Mouse (Mus musculus): ENCODE measurements around the gene Etfbkmt.
"Not testable (repeated sequence)": the region's sequence is repeated elsewhere in the genome, so short reads cannot be mapped to it uniquely, and the experiment has no call there.

The Etfbkmt gene

DNA sequence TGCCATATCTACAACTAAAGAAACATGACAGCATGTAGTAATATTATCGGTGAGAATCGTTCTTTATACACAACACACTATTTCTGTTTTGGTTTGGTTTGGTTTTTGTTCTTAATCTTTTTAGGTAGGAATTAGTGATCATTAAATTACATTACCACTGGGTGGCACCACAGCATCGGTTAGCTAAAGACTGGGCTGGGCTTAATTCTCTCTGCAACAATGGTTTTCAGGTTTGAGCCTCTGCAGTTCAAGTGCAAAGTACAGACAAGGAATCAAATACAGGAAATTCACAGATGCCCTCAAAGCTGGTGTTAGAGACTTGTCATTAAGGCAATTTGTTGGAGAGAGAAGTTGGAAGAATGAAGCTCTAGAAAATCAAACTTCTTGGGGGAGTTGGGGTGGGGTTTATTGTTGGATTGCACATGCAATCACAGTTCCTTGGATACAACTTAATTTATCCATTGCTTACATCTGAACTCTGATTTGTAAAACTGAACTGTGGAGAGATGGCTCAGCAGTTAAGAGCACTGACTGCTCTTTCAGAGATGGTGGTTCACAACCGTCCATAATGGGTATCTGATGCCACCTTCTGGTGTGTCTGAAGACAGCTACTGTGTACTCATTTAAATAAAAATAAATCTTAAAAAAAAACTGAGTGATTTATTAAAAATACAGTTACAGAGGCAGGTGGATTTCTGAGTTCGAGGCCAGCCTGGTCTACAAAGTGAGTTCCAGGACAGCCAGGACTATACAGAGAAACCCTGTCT lies 7.2 kb upstream of the Etfbkmt start:
- intact Hi-C loops (cut with DNase I): loop anchor here (1.0 to 10.0 kb wide), 2 partner anchors 182 to 243 kb away; no protein-coding TSS in a partner anchor

DNA sequence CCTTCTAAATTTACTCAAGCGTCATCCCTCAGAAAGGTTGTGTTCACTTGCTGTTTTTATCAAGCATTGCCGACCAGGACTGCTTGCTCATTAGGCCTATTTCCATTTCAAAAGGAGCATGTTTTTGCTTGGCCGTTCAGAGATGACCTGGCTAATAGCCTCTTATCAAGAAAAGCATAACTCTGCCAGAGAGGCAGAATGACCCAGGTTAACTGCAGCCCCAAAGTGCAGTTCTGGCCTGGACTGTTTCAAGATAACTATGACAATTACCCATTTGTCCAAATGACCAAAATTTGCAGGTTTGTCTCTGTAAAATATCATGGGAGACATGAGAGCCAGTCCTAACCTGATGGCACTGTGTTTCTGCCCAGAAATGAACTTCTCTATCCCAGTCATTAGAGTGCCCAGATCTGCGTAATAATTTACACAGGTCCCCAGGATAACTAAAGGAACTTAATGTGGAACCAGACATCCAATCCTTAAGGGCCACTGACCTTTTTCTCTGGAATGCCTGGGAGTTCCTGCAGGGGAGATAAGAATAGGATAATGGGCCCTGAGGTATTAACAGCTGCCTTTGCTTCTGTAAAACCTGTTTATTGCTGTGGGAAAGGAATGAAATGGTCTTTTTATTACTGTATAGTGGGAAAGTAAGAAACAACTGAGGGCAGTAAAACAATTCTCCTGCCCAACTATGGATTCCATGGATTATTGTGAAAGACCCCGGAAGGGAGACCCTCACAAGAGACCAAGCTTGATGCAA lies 5.1 kb upstream of the Etfbkmt start:
- intact Hi-C loops (cut with DNase I): loop anchor here (10.0 kb wide), 1 partner anchor 180 kb away; no protein-coding TSS in a partner anchor

DNA sequence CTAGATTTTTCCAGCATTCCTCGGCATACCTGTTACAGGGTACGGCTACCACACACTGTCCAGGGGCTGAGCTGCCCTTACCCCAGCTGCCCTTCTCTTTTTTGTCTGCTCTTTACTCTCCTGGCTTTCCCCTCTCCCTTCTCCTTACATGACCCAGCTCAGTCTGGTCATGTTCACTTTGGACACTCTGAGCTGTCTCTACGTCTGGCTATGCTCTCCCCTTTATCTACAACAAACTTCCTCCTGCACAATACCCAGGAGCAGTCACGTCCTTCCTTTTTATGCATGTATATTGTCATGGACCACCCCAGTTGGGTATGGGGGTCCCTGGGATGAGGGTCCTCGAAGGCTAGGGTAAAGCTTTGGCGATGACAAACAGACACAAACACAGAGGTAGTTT lies 4.0 kb upstream of the Etfbkmt start:
- intact Hi-C loops (cut with DNase I): loop anchor here (10.0 kb wide), 1 partner anchor 179 kb away; no protein-coding TSS in a partner anchor

DNA sequence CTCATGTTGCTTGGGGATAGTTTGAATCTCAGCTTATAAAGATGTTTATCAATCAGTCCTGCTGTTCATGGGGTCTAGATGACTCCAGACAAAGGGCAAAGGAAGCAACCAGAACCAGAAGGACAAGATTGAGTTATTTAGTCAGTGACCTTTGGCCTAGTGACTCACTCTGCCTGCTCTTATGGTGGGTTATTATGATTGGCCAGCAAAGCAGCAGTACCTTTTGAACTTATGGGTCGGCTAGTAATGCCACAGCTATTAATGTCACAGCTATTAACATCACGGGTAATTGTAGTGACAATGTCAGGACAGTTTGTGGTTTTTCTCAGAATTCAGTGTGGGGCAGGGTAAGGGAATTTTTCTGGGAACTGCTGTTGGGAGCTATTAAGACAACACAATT lies 1.7 kb upstream of the Etfbkmt start:
- intact Hi-C loops (cut with DNase I): loop anchor here (10.0 kb wide), 1 partner anchor 177 kb away; no protein-coding TSS in a partner anchor

DNA sequence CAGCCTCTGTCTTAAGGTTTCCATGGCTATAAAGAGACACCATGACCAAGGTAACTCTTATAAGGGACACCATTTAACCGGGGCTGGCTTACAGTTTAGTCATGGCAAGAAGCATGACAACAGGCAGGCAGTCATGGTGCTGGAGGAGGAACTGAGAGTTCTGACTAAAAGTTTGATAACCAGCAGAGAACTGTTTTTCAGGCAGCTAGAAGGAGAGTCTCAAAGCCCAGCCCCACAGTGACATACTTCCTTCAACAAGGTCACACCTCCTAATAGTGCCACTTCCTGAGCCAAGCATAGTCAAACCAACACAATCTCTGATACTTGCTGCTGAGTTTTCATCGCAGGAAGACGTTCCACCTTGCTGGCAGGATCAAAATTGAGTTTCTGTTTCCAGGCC lies 638 bp upstream of the Etfbkmt start:
- intact Hi-C loops (cut with DNase I): loop anchor here (10.0 kb wide), 1 partner anchor 176 kb away; no protein-coding TSS in a partner anchor

DNA sequence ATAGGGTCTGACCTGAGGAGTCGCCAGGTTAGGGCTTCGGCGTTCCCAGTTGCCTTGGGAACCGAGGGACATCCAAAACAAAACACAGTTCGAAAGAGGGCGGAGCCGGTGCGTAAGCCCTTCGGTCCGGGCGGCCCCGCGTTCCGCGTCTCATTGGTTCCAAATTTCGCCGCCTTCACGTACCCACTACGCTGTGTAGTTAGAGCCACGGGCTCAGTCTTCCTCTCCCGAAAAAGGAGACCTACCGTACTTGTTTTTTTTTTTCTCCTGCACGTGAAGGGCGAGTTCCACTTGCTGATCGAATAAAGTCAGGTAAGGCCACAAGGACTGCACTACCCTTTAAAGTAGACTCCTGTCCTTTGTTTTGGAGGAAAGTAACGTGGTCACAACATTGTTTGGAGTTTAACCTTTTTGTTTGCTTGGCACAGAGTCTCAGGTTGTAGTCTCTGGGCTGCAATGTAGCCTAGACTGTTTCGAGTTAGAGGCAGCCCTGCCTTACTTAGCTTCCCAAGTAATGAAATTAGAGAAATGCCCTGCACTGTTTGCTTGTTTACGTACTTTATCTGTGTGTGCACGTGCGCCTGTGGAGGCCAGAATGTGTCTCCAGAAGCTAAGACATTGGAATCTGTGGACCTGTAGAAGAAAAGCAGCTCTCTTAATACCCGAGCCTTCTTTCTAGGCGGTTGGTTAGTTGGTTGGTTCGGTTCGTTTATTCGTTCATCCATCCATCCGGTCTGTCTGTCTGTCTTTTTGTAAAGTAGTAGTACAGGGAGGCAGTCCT lies 1.9 kb downstream of the Etfbkmt start:
- intact Hi-C loops (cut with DNase I): no loop called here

DNA sequence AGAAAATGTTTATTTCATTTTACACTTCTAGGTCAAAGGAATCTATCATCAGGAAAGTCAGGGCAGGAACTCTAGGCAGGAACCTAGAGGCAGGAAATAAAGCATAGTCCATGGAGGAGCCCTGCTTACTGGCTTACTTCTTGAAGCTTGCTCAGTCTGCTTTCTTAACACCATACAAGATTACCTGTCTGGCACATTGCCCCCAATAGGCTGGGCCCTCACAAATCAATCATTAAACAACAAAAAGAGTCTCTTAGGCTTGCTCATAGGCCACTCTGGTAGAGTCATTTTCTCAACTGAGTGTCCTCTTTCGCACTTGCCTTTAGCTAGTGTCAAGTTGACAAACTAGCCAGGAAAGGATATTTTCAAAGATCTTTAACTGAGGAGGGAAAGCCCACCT lies 5.5 kb downstream of the Etfbkmt start:
- intact Hi-C loops (cut with DNase I): no loop called here

DNA sequence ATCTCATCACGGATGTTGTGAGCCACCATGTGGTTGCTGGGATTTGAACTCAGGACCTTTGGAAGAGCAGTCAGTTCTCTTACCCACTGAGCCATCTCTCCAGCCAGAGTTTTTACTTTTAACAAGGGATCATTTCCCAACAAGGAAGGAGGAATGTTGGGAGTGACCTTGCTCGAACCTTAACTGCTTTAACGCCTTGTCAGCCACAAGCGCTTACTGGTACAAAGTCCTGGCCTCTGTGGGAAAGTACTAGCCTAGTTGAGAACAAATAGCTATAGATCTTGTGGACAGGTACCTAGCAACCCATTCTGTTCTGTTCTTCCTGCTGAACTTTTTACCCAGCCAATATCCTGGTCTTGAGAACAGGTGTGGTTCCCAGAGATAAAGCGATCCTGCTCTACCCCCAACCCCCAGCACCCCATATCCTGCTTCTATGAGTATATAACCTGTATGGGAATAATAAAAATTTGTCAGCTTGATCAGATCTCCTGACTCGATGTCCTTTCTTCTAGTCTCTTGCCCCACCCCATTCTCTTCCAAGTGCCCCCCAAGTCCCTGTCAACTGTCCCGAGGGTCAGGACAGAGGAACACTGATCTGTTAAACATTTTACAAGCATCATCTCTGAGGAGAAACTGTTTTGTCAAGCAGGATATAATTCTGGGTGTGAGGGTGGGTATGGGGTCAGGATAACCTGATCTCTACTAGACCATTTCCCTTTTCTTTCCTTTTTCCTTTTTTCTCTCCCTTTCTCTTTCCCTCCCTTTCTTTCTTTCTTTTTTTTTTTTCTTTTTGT lies 9.0 kb downstream of the Etfbkmt start:
- intact Hi-C loops (cut with DNase I): no loop called here

DNA sequence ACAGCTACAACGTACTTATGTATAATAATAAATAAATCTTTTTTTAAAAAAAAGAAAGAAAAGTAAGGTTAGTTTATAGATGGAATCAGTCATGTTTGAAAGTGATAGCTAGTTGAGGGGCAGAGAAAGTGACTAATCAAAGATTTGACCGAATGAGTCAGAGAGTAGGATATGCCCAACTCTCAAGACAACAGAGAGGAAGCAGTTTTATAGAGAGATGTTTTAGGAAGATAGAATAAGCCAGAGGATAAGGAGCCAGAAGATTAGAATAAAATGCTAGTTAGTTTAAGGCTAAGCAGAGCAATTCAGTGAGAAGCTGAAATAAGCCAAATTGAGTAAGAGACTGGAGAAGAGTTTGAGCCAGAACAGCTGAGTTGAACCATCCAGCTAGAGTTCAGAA lies 12.5 kb downstream of the Etfbkmt start:
- intact Hi-C loops (cut with DNase I): no loop called here

DNA sequence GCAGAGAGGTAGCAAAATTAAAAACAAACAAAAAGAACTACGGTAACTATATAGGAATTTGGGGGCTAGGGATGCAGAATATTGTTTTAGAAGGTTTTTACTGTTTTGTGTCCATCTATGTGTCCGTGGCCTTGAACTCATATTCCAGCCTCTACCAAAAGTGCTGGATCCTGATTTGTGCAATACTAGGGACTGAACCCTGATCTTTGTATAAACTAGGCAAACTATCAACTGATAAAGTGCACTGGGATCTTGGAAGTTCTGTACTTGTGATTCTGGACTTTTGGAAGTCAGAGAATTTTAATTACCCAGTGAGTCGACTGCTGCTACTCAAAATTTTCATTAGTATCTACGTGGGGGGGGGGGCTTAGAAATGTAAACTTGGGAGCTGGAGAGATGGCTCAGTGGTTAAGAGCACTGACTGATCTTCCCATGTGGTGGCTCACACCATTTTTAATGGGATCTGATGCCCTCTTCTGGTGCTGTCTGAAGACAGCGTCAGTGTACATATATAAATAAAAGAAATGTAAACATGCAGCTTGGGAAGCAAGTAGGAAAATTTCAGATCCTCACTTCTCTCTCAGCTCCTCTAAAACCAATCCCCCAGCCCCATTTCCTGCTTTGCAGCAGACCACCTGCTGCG lies 13.9 kb downstream of the Etfbkmt start:
- intact Hi-C loops (cut with DNase I): no loop called here

DNA sequence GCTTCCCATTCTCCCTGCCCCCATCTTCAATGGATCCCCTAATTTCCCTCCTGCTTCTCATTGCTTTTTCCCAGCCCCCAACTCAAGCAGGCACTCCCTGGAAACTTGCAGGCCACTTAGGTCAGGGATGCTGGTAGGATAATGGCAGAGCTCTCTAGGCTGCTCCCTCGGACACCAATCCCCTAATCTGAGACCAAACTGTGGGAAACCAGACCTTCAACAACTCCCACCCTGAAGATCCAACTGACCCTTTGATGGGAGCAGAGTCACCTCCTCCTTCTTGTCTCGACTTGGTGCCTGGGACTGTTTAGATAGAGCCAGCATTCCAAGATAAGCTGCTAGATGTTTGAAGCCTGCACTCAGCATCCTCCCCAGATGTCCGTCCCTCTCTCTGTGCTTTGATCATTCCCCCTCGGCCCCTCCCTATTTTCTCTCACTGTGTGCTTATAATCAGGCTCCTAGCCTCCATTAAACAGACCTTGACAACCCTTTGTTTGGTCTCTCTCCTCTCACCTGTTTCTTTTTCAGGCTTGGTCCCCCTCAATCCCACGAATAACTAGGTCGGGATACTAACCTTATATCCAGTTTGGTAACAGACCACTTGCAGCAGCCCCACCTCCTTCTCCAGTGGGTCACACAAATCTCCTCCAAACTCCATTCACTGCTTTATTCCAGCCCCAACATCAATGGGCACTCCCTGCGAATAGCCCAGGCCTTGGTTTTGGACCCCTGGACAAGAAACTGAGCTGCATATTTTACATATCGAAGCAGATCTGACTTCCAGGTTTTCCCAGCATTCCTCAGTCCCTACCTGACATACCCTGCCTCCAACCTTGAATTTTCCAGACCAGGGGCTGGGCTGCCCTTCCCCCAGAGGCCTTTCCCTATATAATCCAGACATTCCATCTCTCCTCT lies 14.7 kb downstream of the Etfbkmt start:
- intact Hi-C loops (cut with DNase I): no loop called here

DNA sequence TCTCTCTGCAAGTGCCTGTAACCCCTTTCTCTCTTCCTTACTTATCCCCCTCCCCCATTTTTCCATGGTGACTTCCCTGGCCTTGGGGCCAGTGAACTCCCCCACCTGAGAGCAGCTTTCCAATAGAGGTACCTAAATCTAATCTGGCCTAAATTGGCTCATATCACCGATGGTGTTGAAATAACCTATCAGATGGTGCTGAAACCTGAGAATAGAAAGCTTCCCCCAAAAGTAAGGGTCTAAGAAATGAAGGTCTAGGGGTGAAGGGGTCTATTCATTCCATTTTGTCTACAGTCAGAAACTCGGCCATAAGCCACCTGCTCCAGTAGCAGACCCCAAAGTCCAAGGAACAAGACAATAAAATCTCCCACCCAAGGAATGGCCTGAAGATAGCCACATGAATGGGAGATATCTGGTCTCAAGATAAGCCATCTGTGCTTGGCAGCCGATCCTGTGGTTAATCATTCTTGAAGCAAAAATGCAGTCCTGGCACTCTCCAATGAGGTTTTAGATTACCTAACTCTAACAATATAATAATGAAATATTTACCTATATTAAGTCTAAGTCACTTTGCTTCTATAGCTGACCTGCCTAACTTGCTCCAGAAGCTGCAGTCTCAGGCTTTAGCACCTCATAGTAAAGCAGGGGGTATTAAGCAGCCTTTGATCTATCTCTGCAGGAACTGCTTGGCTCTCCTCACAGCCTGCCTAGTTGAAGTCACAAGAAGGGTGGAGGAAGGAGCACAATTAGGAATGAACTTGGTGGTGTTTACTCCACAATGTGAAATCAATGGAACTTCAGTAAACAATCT lies 15.6 kb downstream of the Etfbkmt start:
- intact Hi-C loops (cut with DNase I): no loop called here

DNA sequence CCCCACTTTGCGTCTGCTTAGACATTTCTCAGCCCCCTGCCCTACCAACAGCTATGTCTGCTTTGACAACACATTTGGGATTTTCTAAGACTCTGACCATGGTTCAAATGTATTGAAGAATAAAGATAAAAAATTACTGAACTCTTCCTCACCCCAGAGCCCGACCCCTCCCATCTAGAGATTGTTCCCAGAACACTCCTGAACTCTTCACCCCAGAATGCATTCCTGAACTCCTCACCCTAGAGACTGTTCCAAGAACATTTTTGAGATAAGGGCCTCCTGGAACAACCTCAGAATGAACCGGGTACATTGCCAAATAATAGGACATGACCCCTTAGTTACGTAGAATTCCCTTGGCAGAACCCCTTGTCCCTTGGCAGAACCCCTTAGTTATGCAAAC lies 27.4 kb downstream of the Etfbkmt start:
- intact Hi-C loops (cut with DNase I): not testable (repeated sequence)

DNA sequence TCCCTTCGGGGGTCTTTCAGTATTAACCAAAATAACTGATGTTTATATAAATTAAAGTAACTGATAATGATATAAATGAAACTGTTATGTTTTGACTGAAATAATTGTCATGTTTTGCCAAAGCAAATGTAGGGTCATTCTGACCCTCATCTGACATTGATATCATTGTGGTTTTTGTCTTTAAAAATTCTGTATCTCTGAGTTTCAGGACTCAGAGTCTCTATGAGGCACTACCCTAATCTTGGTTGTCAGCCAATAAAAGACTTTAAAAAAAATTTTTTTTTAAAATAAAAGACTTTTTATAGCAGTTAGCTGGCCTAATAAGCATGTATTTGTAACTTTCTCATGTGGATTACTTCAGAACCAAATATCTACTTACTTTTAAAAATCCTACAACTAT lies 28.0 kb downstream of the Etfbkmt start:
- intact Hi-C loops (cut with DNase I): no loop called here

DNA sequence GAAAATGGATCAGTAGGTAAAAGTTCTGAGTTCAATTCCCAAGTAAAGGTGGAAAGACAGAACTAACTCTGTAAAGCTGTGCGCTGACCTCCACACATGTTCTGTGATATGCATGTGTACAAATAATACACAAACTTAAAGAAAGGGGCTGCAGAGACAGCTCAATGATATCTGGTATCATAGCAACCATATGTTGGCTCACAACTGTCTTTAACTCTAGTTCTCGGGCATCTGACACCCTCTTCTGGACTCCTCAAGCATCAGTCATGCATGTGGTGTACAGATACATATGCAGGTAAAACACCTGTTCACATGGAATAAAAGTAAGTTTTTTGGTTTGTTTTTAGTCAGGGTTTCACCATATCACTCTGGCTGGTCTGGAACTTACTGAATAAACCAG lies 28.8 kb downstream of the Etfbkmt start:
- intact Hi-C loops (cut with DNase I): no loop called here

DNA sequence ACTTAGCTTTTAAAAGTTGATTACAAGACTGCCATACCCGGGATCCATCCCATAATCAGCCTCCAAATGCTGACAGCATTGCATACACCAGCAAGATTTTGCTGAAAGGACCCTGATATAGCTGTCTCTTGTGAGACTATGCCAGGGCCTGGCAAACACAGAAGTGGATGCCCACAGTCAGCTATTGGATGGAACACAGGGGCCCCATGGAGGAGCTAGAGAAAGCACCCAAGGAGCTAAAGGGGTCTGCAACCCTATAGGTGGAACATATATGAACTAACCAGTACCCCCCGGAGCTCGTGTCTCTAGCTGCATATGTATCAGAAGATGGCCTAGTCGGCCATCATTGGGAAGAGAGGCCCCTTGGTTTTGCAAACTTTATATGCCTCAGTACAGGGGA lies 30.3 kb downstream of the Etfbkmt start:
- intact Hi-C loops (cut with DNase I): not testable (repeated sequence)

DNA sequence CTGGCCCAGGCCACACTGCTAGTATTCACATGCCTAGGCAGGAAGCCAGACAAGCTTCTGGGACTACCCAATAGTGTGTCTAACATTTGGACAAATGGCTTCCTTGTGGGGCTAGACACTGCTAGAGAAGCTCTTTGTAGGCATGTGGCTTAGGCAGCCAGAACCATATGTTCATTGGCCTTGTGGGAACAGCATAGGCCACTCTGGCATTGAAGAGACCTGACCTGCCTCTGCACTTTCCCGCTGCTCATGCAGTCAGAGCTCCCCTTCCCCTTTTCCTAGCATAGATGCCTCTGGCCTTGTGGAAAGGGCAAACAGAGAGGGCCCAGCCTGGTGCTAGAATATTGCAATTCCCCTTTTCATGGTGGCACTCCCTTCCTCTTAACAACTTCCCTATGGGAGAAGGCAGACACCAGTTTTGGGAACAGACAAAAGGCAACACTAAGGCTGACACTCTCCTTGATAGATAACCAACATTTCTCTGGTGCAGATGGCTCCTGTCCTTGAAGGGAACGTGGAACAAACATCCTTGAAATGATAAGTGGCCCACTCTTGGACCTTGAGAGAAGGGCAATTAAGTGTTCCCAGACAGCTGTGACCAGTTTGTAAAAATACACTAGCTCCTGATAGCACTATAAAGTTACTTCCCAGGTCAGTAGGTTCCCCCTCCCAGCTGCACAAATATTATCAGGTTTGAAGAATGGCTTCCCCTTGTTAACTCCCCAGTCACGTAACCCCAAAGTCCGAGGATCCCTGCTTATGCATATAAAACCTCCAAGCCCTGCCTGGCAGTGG lies 34.4 kb downstream of the Etfbkmt start:
- intact Hi-C loops (cut with DNase I): no loop called here

All from adrenal gland (tissue).